Mouse (Mus musculus): Measurements from ENCODE around the gene Ncapd2.
A peak's percentile ranks its signal among the peaks of the same experiment; 100 is the strongest.

Gene Ncapd2

DNA sequence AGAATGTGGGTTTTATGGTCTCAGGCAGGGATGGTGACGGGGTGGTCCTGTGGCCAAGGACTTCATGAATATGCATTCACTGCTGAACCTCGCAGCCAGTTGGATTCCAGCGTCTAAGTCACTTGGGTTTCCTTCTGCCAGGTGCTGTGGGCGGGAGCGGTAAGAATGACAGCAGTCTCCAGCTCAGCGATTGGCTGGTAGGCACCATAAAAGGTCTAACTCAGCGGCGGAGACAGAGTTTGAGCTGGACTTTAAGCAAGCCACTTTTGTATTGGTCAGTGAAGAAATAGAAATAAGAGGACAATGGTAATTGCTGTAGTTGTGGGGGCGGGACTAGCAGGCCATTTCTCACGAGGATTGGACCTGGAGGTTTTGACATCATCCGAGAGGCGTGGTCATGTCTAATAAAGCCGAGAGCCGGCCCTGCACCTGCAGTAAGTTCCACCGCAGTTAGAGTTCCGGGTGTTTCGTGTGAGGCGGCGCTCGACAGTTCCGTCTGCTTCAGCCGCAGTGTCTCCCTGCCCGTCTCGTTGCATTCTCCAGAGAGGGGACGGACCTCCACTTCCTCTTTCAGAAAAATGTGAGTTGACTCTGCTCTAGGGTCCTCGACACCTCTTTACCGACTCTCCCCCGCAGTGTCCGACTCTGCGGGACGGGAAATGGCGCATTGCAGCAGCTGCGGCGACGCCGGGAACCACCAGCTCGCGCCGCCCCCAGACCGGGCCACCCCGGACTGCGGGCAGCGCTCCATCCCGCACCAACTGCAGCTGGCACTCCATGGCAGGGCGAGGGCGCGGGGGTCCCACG lies 23.9 kb upstream of the Ncapd2 start, which contains the start of gene Vamp1:
TSS of gene Vamp1 (plus strand) at position 404 of the 807 bp plus-strand sequence.
- DNase-seq (ENCODE audit: low spot score in 2 of 2), result peak; percentile 89 to 90

DNA sequence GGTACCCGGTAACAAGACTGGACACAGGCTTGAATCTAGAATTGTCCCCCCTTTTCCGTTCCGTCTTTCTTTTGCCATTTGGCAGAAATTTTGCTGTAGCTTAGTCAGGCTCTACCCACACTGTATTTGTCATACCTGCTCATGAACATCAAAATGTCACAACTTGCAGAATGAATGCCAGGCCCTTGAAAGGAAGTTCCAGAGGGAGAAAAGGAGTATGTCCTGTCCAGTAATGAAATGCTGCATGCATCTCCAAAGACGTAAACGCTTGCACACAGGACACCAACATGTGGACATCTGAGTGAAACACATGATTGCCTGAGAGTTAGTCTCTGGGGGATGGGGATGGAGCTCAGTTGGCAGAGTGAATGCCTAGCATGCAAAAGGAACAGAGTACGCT lies 22.2 kb upstream of the Ncapd2 start:
- no peak for DNase-seq (ENCODE audit: low spot score in 2 of 2)

DNA sequence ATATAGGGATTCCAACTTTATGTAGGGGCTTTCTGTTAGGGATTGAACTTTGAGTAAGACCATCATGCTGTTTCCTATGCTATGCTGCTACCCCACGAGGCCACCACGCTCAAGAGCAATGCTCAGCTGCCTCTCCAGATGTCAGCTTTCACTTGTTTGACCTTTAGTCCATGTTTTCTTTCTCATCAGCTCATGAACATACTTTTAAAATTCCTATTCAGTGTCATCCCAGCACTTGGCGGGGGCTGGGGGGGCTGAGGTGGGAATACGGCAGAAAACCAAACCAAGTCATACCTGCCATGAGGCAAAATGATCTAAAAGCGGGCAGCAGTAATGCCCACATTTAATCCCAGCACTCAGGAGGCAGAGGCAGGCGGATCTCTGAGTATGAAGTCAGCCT lies 21.6 kb upstream of the Ncapd2 start:
- DNase-seq (ENCODE audit: low spot score in 2 of 2), result no peak

DNA sequence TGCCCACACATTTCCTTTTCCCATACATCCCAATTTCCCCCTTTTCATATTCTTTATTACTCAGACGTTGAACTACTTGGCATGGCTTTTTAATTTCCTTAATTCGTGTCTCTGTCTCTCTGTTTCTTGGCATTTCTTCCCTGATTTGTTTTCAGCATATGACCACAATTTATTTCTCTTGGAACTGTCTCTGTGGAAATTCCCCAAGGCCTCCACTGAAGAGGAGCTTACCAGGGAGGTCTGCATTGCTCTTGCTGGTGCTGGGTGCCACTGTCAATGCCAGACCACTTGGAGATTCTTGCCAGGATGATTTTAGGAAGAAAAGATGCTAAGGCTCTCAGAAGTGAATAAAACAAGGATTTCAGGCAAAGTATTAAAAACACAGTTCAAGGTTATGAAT lies 21.1 kb upstream of the Ncapd2 start:
- DNase-seq (ENCODE audit: low spot score in 2 of 2), result no peak

DNA sequence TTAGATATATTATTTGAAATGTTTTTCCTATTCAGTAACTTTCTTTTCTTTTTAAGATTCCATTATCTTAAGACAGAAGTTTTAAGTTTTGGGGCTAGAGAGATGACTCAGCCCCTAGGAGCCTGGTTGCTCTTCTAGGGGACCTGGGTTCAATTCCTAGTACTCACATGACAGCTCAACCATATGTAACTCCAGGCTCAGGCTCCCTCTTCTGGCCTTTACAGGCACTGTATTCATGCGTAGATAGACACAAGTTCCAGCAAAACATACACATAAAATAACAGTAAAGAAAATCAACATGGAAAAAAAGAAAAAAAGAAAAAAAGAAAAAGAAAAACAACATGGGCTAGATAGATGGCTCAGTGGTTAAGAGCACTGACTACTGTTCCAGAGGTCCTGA lies 18.9 kb upstream of the Ncapd2 start:
- DNase-seq (ENCODE audit: low spot score in 2 of 2), result no peak

DNA sequence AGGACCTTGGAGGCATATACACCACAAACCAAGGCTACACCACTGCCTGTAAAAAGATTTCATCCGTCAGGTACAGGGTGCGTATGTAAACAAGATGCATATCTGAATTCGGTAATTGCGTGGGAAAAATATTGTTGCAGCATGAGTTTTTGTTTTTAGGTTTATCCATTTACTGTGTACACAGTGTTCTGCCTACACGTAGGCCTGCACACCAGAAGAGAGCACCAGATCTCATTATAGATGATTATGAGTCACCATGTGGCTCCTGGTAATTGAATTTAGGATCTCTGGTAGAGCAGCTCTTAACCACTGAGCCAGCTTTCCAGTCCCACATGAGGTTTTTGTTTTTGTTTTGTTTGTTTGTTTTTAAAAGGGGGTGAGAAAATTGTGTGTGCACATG lies 5.7 kb upstream of the Ncapd2 start:
- DNase-seq (ENCODE audit: low spot score in 2 of 2), result no peak

DNA sequence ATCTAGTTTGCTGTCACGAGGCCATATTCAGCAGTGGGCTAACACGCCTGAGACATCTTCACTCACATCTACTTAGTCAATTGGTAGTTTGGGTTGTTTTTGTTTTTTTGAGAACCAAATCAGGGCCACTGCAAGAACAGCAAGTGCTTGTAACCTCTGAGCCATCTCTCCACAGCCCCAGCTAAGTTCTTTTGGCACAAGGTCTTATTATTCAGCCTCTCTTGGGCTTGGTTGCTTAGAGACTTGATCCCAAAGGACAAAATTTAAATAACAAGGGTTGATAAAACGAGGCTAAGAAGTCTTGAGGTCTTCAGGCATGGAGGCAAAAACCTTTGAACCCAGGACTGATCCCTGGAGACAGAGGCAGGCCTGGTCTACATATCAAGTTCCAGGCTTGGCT lies 4.8 kb upstream of the Ncapd2 start:
- no peak for DNase-seq (ENCODE audit: low spot score in 2 of 2)

DNA sequence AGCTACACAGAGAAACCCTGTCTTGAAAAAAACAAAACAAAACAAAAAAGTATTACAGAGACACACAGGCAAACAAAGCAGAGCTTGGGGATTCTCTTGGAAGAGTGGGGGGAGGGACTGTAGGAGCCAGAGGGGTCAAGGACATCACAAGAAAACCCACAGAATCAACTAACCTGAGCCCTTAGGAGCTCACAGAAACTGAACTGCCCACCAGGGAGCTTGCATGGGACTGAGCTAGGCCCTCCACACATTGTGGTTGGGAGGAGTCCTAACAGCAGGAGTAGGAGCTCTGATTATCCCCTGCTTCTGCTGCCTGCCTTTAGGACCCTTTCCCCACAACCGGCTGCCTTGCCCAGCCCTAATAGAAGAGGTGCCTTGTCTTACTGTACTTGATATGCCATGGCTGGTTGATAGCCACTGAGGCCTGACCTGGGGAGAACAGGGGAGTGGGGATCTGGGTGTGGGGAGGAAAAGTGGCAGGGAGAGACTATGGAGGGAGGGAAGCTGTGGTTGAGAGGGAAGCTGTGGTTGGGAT lies 4.1 kb upstream of the Ncapd2 start:
- DNase-seq (ENCODE audit: low spot score in 2 of 2), result no peak

DNA sequence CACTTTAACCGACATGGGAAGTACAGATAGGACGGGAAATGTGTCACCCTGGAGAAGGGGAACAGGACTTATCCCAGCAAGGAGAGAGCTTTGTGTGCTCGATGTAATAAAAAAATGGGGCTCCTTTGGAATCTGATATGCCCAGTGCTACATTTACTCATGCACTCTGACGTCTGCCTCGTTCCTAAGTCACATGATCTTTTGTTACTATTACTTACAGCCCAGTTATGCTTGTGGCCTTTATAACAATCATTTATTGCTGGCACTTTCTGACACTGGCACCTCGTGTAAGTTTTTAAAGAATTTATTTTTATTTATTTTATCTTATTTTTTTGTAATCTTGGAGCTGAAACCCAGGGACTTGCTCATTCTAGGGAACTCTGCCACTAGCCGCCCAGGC lies 1.9 kb upstream of the Ncapd2 start:
- no peak for DNase-seq (ENCODE audit: low spot score in 2 of 2)

DNA sequence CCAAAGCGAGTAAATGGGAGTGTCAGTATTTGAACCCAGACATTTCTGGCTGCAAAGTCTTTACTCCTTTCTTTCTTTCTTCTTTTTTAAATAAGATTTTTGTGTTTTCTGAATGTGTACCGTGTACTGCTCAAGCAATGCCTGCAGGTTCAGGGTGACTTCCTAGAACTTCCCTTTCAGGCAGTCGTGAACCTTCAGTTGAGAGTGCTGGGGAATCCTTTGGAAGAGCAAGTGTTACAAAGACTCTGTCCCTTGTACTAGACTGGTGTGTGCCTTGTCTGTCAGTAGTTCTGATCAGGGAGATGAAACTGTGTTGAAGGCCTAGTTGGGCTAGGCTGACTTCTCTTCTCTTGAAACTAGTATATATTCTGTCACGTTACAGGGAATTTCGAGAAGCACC lies 1.3 kb upstream of the Ncapd2 start:
- DNase-seq (ENCODE audit: low spot score in 2 of 2), result no peak

DNA sequence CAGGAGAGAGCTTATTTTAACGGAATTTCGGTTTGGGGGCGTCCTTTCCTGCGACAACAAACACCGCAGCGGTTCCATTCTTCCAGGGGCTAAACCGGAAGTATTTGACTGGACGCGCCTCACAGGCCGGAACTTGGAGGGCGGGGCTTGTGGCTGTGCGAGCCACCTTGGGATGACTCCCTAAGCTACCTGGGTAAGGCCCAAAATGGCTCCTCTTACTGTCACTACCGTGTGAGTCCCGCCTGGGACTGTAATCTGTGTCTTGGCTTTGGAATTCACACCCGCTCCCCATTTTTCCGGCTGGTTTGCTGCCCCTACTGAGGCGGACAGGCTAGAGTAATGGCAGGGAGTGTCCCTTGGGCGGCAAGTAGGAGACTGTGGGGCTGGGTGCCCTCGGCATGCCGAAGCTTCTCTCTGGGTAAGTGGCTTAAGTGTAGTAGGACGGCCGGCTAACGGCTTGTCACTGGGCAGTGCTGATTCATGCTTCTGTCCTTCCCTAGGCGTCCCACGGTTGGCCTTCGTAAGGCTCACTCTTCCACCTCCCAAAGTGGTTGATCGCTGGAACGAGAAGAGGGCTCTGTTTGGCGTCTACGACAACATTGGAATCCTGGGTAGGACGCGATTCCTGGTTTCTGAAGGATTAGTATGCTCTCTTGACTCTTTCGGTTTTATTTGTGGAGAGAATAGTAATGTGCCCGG lies 664 bp upstream of the Ncapd2 start:
- DNase-seq (ENCODE audit: low spot score in 2 of 2), result peak; percentile 84 to 90

DNA sequence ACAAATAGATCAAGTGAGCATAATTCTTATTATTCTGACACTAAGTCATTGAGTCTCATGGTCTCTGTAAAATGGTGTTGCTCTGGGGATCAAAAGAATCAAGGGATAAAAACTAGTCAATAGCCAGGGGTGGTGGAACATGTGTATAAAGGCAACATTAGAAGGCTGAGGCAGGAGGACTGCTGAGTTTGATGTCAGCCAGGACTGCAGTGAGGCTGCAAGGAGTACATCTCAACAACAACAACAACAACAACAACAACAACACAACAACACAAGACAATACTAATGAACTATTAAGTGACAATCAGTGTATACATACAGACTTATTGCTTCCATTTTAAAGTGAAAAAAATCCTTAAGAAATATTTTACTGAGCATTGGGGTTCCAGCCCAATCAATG lies 685 bp downstream of the Ncapd2 start:
- DNase-seq (ENCODE audit: low spot score in 2 of 2), result no peak

DNA sequence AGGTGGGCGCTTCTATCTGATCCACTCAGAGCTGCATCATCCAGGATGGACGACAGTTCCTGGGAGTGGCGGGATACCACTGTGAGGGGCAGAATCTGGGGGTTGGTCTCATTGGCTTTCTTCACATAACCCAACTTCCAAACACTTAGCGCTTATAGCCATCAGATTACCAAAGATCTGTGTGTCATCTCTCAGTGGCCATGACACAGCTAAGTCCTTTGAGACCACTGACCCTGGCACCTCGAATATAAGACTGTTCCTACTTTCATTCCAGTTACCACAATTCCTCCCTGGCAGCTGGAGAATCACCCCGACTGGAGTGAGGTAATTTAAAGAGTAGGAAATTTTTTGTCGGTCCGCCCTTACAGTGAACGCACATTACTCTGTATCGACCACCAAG lies 5.3 kb downstream of the Ncapd2 start:
- DNase-seq (ENCODE audit: low spot score in 2 of 2), result no peak

DNA sequence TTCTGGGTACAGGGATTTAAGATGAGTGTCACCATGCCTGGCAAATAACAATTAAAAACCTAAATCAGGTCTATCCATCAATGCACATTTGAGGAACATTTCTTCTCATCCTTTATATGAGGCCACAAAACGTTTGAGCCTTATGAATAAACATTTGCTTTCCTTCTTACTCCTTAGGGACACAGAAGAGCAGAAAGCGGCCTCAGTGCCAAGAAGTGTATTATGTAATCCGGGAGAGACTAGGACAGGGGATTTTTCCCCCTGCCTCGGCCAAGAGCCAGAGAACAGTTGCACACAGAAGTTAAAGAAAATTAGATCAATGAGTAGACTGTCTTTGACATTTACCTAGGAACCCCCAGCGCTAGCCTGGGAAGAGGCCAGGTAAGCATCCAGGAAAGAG lies 9.4 kb downstream of the Ncapd2 start:
- DNase-seq (ENCODE audit: low spot score in 2 of 2), result no peak

DNA sequence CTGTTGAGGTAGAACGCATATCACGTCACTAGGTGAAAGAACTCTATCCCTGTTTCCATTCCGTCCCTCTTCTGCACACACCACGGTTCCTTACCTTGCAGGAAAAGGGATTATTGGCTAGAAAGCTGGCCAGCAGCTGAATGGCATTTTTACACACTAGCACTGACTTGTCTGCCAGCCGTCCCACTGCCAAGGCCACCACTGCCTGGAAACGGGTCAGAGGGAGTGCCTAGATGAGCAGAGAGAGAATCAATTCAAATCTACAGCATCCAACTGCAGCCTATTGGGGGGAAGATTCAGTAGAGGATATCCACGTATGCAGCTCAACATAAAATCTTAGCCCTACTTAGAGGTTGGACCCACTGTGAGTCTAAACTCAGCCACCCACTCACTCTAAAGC lies 11.9 kb downstream of the Ncapd2 start:
- no peak for DNase-seq (ENCODE audit: low spot score in 2 of 2)

DNA sequence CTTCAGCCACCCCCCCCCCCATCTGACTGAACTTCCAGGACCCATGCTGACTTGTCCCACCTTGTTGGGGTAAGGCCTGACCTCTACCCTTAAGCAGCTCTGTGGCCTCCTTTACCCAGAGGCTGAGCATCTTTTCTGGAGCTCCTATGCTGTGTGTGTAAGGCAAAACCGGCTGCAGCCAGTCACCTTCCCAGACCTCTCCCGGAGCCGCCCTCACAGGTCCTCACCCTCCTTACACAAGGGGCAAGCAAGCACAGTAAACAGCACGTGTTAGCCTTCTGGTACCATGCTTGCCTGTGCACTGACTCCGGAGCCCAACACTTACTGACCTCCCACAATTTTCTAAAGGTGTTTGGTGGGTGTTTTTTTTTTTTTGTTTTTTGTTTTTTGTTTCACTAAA lies 16.0 kb downstream of the Ncapd2 start:
- no peak for DNase-seq (ENCODE audit: low spot score in 2 of 2)

DNA sequence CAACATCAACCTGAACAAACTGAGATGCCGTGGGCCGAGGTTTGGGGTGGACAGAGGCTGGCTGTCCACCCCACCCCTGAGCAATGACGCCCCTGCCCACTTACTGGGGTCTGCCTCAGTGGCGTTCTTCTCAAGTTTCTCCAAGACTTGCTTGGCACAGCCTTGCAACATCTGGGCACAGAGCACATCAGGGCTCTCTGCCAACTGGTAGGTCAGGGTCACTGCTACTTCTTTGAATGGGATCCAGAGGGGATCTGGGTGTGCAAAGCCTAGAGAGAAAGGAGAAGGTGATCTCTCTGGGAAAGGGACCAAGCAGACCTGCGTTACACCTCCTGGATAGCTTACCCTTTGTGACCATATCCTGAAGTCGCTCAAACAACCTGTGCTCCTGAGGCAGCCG lies 18.2 kb downstream of the Ncapd2 start:
- DNase-seq (ENCODE audit: low spot score in 2 of 2), result no peak

DNA sequence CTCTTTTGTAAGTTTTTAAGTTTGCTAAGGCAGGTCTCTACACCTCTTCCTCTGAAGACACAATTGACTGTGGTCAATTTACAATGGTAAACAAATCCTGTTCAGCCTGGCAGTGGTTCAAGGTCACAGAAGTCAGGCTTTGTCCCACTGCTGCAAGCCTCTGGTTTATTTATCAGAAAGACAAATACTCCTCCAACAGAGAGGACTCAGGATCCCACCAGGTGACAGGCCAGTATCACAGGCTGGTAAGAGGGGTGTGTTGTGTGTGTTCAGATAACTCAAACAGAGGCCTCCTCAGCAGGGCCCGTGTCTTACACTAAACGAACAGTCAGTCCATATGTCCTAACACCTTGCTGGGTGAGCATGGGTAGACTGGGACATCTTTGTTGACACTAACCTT lies 19.0 kb downstream of the Ncapd2 start:
- DNase-seq (ENCODE audit: low spot score in 2 of 2), result no peak

DNA sequence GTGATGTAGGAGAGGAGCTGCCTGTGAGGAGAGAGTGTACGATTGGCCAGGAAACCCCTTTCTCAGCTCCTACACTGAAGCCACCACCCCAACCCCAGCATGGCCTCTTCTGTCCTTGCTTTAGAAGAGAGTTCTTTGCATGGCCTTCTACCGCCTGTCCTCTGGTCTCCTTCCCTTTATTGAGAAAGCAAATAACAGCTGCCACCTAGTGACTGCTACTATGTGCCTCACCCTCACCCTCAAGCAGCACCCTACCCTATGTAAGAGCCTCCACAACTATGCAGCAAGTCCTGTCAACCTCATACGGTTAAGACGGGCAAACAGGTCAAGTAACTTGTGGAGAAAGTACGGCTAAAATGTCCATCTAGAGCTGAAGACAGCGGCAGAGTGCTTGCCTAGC lies 21.3 kb downstream of the Ncapd2 start:
- no peak for DNase-seq (ENCODE audit: low spot score in 2 of 2)

DNA sequence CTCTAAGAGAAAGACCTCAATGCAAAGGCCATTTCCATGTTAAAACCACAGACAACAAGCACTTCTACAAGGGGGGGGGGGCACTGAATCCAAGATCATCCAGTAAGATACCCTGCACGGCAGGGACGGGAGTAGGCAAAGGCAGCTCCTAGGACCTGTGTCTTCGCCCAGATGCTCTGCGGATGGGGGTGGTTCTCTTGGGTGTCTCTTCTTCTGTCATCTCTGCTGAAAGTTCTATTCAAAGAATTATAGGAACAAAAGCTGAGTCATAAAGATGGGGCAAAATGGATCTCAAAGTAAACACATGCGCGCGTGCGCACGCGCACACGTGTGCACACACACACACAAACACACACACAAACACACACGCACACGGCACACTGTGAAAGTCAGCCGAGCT lies 23.4 kb downstream of the Ncapd2 start:
- DNase-seq (ENCODE audit: low spot score in 2 of 2), result no peak

DNA sequence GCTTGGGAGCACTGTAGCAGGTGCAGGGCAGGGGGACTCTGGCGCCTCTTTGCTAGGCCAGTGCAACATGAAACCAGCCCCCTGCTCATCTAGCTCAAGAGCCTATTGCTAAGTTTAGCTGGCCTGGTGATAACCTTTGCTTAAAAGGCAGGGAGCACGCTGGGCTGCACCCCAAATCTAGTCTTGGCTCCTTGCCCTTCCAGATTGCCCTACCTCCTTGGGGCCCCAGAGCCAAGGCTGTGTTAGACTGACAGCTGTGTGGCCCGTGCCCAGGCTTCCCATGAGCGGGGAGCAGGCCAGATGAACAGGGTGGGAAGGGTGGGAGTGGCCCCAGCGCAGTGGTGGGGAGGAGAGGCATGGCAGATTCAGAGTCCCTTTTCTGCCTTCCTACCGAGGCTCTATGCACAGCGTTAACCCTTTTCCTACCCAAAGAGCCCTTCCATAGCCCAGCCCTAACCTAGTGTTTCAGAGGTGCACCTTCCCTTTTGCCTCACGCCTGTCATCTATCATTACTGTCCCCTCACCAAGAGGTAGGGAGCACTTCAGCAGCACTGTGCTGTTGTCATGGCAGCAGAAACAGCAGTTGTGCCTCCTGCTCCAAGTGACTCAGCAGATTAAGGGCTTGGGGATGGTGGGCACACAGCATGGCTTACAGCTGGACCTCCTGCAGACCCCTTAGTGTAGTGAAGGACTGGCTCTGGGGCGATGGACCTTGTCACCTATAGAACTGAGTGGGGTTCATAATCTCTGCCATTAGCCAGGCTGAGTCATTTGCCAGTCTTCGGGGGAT lies 24.4 kb downstream of the Ncapd2 start:
- DNase-seq (ENCODE audit: low spot score in 2 of 2), result no peak

DNA sequence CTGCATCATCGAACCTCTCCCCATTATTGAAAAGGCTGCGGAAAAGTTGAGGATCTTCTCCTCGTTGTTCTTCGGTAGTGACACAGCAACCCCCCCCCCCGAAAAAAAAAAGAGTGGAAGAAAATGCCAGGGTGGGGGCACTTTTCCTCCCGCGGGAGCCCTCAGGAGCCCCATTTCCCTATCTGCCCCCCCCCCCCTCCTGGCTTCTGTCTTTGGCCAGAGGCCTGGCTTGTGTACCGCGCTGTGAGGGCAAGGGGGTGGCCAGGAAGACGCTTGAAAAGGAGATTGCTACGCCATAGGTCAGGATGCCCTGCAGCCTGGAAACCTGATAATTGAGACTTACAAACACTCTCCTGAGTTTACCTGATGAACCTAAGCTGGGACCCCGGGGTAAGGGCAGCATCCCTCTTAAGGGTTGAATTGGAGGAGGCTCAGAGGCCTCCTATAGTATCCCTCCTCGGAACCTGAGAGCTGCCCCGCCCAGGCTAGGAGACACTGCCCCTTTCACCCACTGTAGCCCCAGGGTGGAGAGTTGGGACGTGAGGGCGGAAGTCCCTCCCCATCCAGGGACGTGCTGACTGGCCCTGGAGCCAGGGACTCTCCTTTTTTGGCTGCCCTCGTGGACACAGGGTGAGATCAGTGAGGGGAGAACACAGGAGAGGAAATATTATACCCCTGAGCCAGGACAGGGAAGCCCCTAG lies 25.3 kb downstream of the Ncapd2 start, which contains the start of gene Gapdh:
TSS of gene Gapdh (minus strand) at position 417 of the 701 bp plus-strand sequence.
- DNase-seq (ENCODE audit: low spot score in 2 of 2), result no peak

Data from thymus, postnatal 10 days (tissue).